Mouse (Mus musculus): Measurements from ENCODE around the gene Vmn2r23. TPM values are rescaled to one million over a fixed set of nuclear protein-coding genes. Genes with fewer than 3 reads are reported as not detected.
"Not testable (repeated sequence)": the region's sequence is repeated elsewhere in the genome, so short reads cannot be mapped to it uniquely, and the experiment has no call there.

Vmn2r23 gene
- polyA plus RNA-seq (2014; fragmentation: Nextera tagmentation; extraction: Ambion mirVana), result not detected in 2 replicates

- WGBS, result 56% methylated on average over 1 of the region's 1 CpGs
- no peaks in the 10 kb centered on the region for H3K27me3 ChIP-seq (ENCODE audit: control insufficient read depth, insufficient read depth, low read length)
- no peak within 1 kb of the TSS for H3K4me2 ChIP-seq (ENCODE audit: low read length)
- no peaks in the 10 kb centered on the region for H3K9me3 ChIP-seq (ENCODE audit: control insufficient read depth, low read length)
- H3K4me1 ChIP-seq (ENCODE audit: control insufficient read depth in 2 of 2, insufficient read depth in 2 of 2, low read length in 2 of 2), result no peaks in the 10 kb centered on the region
- no peak within 1 kb of the TSS for H3K4me3 ChIP-seq (ENCODE audit: control insufficient read depth in 1 of 2, insufficient read depth in 1 of 2, low read depth in 1 of 2, low read length in 2 of 2)
- H3K36me3 ChIP-seq (ENCODE audit: control insufficient read depth, insufficient read depth, low read length), result no peaks in the 10 kb centered on the region
- H3K27ac ChIP-seq (replicated peaks in 1 of 2; ENCODE audit: control insufficient read depth in 1 of 2, insufficient read depth in 1 of 2, low read depth in 2 of 2, low read length in 2 of 2), result no peak within 1 kb of the TSS
- H3K9ac ChIP-seq (ENCODE audit: low read length), result no peak within 1 kb of the TSS
- ATAC-seq (ENCODE audit: insufficient number of reproducible peaks, insufficient read depth, low FRiP score, low read depth), result no peak
Observed at GRCm38 (mm10) chr6:123702370-123702769, at the start of gene Vmn2r23. Gene Vmn2r23 (plus strand): TSS chr6:123702670.

DNA sequence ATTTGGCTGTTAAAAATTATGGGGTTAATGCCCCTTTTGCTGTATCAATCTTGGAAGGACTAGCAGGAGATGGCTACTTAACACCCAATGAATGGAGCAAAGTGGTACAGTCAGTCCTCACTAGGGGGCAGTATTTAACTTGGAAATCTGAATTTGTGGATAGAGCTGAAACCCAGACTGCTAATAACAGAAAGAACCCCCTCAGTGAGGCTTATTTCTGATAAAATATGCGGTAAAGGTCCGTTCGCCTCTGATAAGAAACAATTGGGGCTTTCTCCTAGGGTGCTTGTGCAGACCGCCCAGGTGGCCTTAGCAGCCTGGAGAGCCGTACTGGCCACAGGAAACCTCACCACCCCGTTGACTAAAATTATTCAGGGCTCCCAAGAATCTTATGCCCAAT, 45.4 kb upstream of the Vmn2r23 start:
- 44% methylated on average over 6 of the region's 6 CpGs for WGBS
- H3K27me3 ChIP-seq (ENCODE audit: control insufficient read depth, insufficient read depth, low read length), result no peaks in the 10 kb centered on the region
- no peaks in the 10 kb centered on the region for H3K4me1 ChIP-seq (ENCODE audit: control insufficient read depth in 2 of 2, insufficient read depth in 2 of 2, low read length in 2 of 2)
- H3K27ac ChIP-seq (replicated peaks in 1 of 2; ENCODE audit: control insufficient read depth in 1 of 2, insufficient read depth in 1 of 2, low read depth in 2 of 2, low read length in 2 of 2), result no peak overlapping the region
- H3K4me2 ChIP-seq (ENCODE audit: low read length), result no peak overlapping the region
- no peak for ATAC-seq (ENCODE audit: insufficient number of reproducible peaks, insufficient read depth, low FRiP score, low read depth)
- no peaks in the 10 kb centered on the region for H3K36me3 ChIP-seq (ENCODE audit: control insufficient read depth, insufficient read depth, low read length)
- H3K9me3 ChIP-seq (ENCODE audit: control insufficient read depth, low read length), result no peaks in the 10 kb centered on the region
- no peak overlapping the region for H3K4me3 ChIP-seq (ENCODE audit: control insufficient read depth in 1 of 2, insufficient read depth in 1 of 2, low read depth in 1 of 2, low read length in 2 of 2)
- no peak overlapping the region for H3K9ac ChIP-seq (ENCODE audit: low read length)

- not testable (repeated sequence) for ATAC-seq (ENCODE audit: insufficient number of reproducible peaks, insufficient read depth, low FRiP score, low read depth); H3K27me3 ChIP-seq (ENCODE audit: control insufficient read depth, insufficient read depth, low read length); H3K4me2 ChIP-seq (ENCODE audit: low read length); H3K9me3 ChIP-seq (ENCODE audit: control insufficient read depth, low read length); H3K9ac ChIP-seq (ENCODE audit: low read length); H3K27ac ChIP-seq (replicated peaks in 1 of 2; ENCODE audit: control insufficient read depth in 1 of 2, insufficient read depth in 1 of 2, low read depth in 2 of 2, low read length in 2 of 2); H3K36me3 ChIP-seq (ENCODE audit: control insufficient read depth, insufficient read depth, low read length); H3K4me1 ChIP-seq (ENCODE audit: control insufficient read depth in 2 of 2, insufficient read depth in 2 of 2, low read length in 2 of 2); H3K4me3 ChIP-seq (ENCODE audit: control insufficient read depth in 1 of 2, insufficient read depth in 1 of 2, low read depth in 1 of 2, low read length in 2 of 2)
- 35% methylated on average over 1 of the region's 1 CpGs for WGBS
Observed at GRCm38 (mm10) chr6:123696639-123697038, 5.8 kb upstream of the Vmn2r23 start.

DNA sequence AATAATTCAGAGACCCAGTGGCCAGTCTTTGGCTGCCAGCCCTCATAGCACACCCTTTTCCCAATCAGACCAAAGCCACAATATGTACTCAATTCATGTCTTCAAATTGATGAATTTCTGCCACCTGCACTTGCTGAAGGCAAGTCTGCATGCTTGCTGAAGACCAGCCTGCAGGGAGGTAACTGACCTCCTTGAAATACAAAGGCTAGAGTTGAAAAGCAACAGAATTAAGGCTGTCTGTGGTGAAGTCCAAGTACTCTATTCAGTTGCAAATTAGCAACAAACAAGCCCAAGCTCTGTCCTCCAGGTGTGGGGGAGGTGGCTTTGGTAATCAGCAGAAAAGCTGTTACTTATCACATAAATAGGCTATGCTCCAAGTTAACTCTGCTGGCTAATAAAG, 5.3 kb upstream of the Vmn2r23 start:
- no peak overlapping the region for H3K4me3 ChIP-seq (ENCODE audit: control insufficient read depth in 1 of 2, insufficient read depth in 1 of 2, low read depth in 1 of 2, low read length in 2 of 2)
- H3K36me3 ChIP-seq (ENCODE audit: control insufficient read depth, insufficient read depth, low read length), result no peaks in the 10 kb centered on the region
- no peak overlapping the region for H3K27ac ChIP-seq (replicated peaks in 1 of 2; ENCODE audit: control insufficient read depth in 1 of 2, insufficient read depth in 1 of 2, low read depth in 2 of 2, low read length in 2 of 2)
- no peak overlapping the region for H3K9ac ChIP-seq (ENCODE audit: low read length)
- H3K9me3 ChIP-seq (ENCODE audit: control insufficient read depth, low read length), result no peaks in the 10 kb centered on the region
- ATAC-seq (ENCODE audit: insufficient number of reproducible peaks, insufficient read depth, low FRiP score, low read depth), result no peak
- H3K4me2 ChIP-seq (ENCODE audit: low read length), result no peak overlapping the region
- no peaks in the 10 kb centered on the region for H3K4me1 ChIP-seq (ENCODE audit: control insufficient read depth in 2 of 2, insufficient read depth in 2 of 2, low read length in 2 of 2)
- H3K27me3 ChIP-seq (ENCODE audit: control insufficient read depth, insufficient read depth, low read length), result no peaks in the 10 kb centered on the region

GRCm38 (mm10) chr6:123770031-123770430, 67.6 kb downstream of the Vmn2r23 start:
- Histone ChIP-seq H3K27me3 (ENCODE audit: control insufficient read depth, insufficient read depth, low read length) (no peaks in the 10 kb centered on the region), H3K4me3 (ENCODE audit: control insufficient read depth in 1 of 2, insufficient read depth in 1 of 2, low read depth in 1 of 2, low read length in 2 of 2) (no peak overlapping the region), H3K36me3 (ENCODE audit: control insufficient read depth, insufficient read depth, low read length) (no peaks in the 10 kb centered on the region), H3K4me1 (ENCODE audit: control insufficient read depth in 2 of 2, insufficient read depth in 2 of 2, low read length in 2 of 2) (no peaks in the 10 kb centered on the region), H3K9ac (ENCODE audit: low read length) (no peak overlapping the region), H3K4me2 (ENCODE audit: low read length) (no peak overlapping the region), H3K27ac (replicated peaks in 1 of 2; ENCODE audit: control insufficient read depth in 1 of 2, insufficient read depth in 1 of 2, low read depth in 2 of 2, low read length in 2 of 2) (no peak overlapping the region), H3K9me3 (ENCODE audit: control insufficient read depth, low read length) (no peaks in the 10 kb centered on the region)
- 71% methylated on average over 3 of the region's 3 CpGs for WGBS
- no peak for ATAC-seq (ENCODE audit: insufficient number of reproducible peaks, insufficient read depth, low FRiP score, low read depth)

GRCm38 (mm10) chr6:123778579-123778978, 76.1 kb downstream of the Vmn2r23 start, which contains the start of gene Vmn2r24:
Gene Vmn2r24 (plus strand): TSS chr6:123778879.
- Histone ChIP-seq H3K4me3 (ENCODE audit: control insufficient read depth in 1 of 2, insufficient read depth in 1 of 2, low read depth in 1 of 2, low read length in 2 of 2) (no peak within 1 kb of the TSS), H3K9ac (ENCODE audit: low read length) (no peak within 1 kb of the TSS), H3K36me3 (ENCODE audit: control insufficient read depth, insufficient read depth, low read length) (no peaks in the 10 kb centered on the region), H3K4me1 (ENCODE audit: control insufficient read depth in 2 of 2, insufficient read depth in 2 of 2, low read length in 2 of 2) (no peaks in the 10 kb centered on the region), H3K27me3 (ENCODE audit: control insufficient read depth, insufficient read depth, low read length) (no peaks in the 10 kb centered on the region), H3K4me2 (ENCODE audit: low read length) (no peak within 1 kb of the TSS), H3K27ac (replicated peaks in 1 of 2; ENCODE audit: control insufficient read depth in 1 of 2, insufficient read depth in 1 of 2, low read depth in 2 of 2, low read length in 2 of 2) (no peak within 1 kb of the TSS), H3K9me3 (ENCODE audit: control insufficient read depth, low read length) (no peaks in the 10 kb centered on the region)
- no peak for ATAC-seq (ENCODE audit: insufficient number of reproducible peaks, insufficient read depth, low FRiP score, low read depth)
- WGBS, result 44% methylated on average over 1 of the region's 1 CpGs

- Histone ChIP-seq H3K27me3 (ENCODE audit: control insufficient read depth, insufficient read depth, low read length) (no peaks in the 10 kb centered on the region), H3K4me2 (ENCODE audit: low read length) (no peak overlapping the region), H3K4me3 (ENCODE audit: control insufficient read depth in 1 of 2, insufficient read depth in 1 of 2, low read depth in 1 of 2, low read length in 2 of 2) (no peak overlapping the region), H3K4me1 (ENCODE audit: control insufficient read depth in 2 of 2, insufficient read depth in 2 of 2, low read length in 2 of 2) (no peaks in the 10 kb centered on the region), H3K27ac (replicated peaks in 1 of 2; ENCODE audit: control insufficient read depth in 1 of 2, insufficient read depth in 1 of 2, low read depth in 2 of 2, low read length in 2 of 2) (no peak overlapping the region), H3K36me3 (ENCODE audit: control insufficient read depth, insufficient read depth, low read length) (no peaks in the 10 kb centered on the region), H3K9ac (ENCODE audit: low read length) (no peak overlapping the region), H3K9me3 (ENCODE audit: control insufficient read depth, low read length) (no peaks in the 10 kb centered on the region)
- 54% methylated on average over 2 of the region's 2 CpGs for WGBS
- no peak; the same call in 1 of the 2 replicates for ATAC-seq (ENCODE audit: insufficient number of reproducible peaks, insufficient read depth, low FRiP score, low read depth)
Observed at GRCm38 (mm10) chr6:123784857-123785256, 82.4 kb downstream of the Vmn2r23 start.

- 28% methylated on average over 9 of the region's 9 CpGs for WGBS
- Histone ChIP-seq H3K27me3 (ENCODE audit: control insufficient read depth, insufficient read depth, low read length) (no peaks in the 10 kb centered on the region), H3K9ac (ENCODE audit: low read length) (no peak overlapping the region), H3K4me2 (ENCODE audit: low read length) (no peak overlapping the region), H3K36me3 (ENCODE audit: control insufficient read depth, insufficient read depth, low read length) (no peaks in the 10 kb centered on the region), H3K27ac (replicated peaks in 1 of 2; ENCODE audit: control insufficient read depth in 1 of 2, insufficient read depth in 1 of 2, low read depth in 2 of 2, low read length in 2 of 2) (no peak overlapping the region), H3K4me3 (ENCODE audit: control insufficient read depth in 1 of 2, insufficient read depth in 1 of 2, low read depth in 1 of 2, low read length in 2 of 2) (no peak overlapping the region), H3K9me3 (ENCODE audit: control insufficient read depth, low read length) (no peaks in the 10 kb centered on the region), H3K4me1 (ENCODE audit: control insufficient read depth in 2 of 2, insufficient read depth in 2 of 2, low read length in 2 of 2) (no peaks in the 10 kb centered on the region)
- ATAC-seq (ENCODE audit: insufficient number of reproducible peaks, insufficient read depth, low FRiP score, low read depth), result no peak
Observed at GRCm38 (mm10) chr6:123793746-123794145, 91.3 kb downstream of the Vmn2r23 start.
